Mouse (Mus musculus): ENCODE results near the gene Defa35.
"Not testable (repeated sequence)": the region's sequence is repeated elsewhere in the genome, so short reads cannot be mapped to it uniquely, and the experiment has no call there.

DNA sequence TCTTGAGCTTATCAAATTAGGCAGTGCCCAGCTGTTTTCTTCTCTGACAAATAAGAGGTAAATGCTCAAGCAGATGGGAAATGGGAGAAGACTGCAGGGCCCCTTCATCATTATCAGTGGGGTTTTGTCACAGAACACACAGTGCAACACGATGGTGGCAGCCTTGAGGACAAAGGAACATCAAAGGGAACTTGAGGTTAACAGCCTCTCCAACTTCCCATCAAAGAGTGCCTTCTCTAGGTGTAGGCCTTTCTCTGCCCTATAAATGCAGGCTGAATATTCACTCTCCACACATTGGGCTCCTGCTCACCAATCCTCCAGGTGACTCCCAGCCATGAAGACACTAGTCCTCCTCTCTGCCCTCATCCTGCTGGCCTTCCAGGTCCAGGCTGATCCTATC, 10.1 kb upstream of the Defa35 start, which contains the start of gene Defa23:
- TF ChIP-seq POLR2A (IDR thresholded peaks at IDR 0.05; ENCODE audit: insufficient read depth, low read depth, low read length); CTCF (IDR thresholded peaks at IDR 0.05): not testable (repeated sequence)

Data from heart, adult 2 months (tissue).